Mouse (Mus musculus) spleen, adult 2 months (tissue): Measurements from ENCODE around the gene Apod. TPM values are rescaled to one million over a fixed set of nuclear protein-coding genes. Genes with fewer than 3 reads are reported as not detected.
"Not testable (repeated sequence)": the region's sequence is repeated elsewhere in the genome, so short reads cannot be mapped to it uniquely, and the experiment has no call there.

Source experiments
- DNase-seq, 2 experiments: peaks; one replicate each; pipeline versions ENCODE4 v3.0.0 to v3.0.0-alpha.2; 2012 to 2021; ENCODE audit warnings: low spot score in 2 of 2, low read depth in 1 of 2
- H3K27ac ChIP-seq: fragments of 200-500 bp; 2 replicates; pipeline ENCODE4 v1.5.1; 2012; ENCODE audit warnings: low read length, inconsistent platforms; ENCODE audit not compliant: insufficient read depth
- H3K27me3 ChIP-seq: fragments of 200-500 bp; 2 replicates; pipeline ENCODE4 v1.6.1; 2012; ENCODE audit warnings: mild to moderate bottlenecking, moderate library complexity, low read length, inconsistent platforms; ENCODE audit not compliant: control insufficient read depth, insufficient read depth
- H3K36me3 ChIP-seq: fragments of 200-500 bp; 2 replicates; pipeline ENCODE4 v1.6.1; 2012; ENCODE audit warnings: mild to moderate bottlenecking, low read length, inconsistent platforms; ENCODE audit not compliant: control insufficient read depth, insufficient read depth
- H3K4me1 ChIP-seq: fragments of 200-500 bp; 2 replicates; pipeline ENCODE4 v1.6.1; 2011; ENCODE audit warnings: inconsistent platforms; ENCODE audit not compliant: control insufficient read depth, insufficient read depth, insufficient read length
- H3K4me3 ChIP-seq: fragments of 200-500 bp; 2 replicates; pipeline ENCODE4 v1.5.1; 2011; ENCODE audit warnings: mild to moderate bottlenecking, inconsistent platforms; ENCODE audit not compliant: insufficient read depth, insufficient read length; ENCODE audit errors: extremely low read depth
- CTCF ChIP-seq: fragments of 200-500 bp; IDR thresholded peaks from 2 replicates; pipeline ENCODE4 v1.5.1; 2011; ENCODE audit warnings: mild to moderate bottlenecking, inconsistent platforms; ENCODE audit not compliant: insufficient read depth, insufficient read length, insufficient replicate concordance; ENCODE audit errors: extremely low read depth
- POLR2A ChIP-seq: fragments of 200-500 bp; IDR thresholded peaks from 2 replicates; pipeline ENCODE4 v1.6.1; 2011; ENCODE audit warnings: low read depth, low read length, inconsistent platforms
- WGBS: fragments of 180-500 bp; shearing (Covaris S2); methylation state at CpG from one replicate; pipeline ENCODE4 v1.1.7; 2018; 5-methylcytosine and 5-hydroxymethylcytosine counted together
- polyA plus RNA-seq: library from polyadenylated mRNA; depleted of rRNA; stranded (reverse); fragments of >200 nt; gene quantifications from 2 replicates; pipeline ENCODE4 v1.2.3, GENCODE M21; 2012

Gene Apod
- polyA plus RNA-seq, 1 experiment: 0.32 TPM

DNA sequence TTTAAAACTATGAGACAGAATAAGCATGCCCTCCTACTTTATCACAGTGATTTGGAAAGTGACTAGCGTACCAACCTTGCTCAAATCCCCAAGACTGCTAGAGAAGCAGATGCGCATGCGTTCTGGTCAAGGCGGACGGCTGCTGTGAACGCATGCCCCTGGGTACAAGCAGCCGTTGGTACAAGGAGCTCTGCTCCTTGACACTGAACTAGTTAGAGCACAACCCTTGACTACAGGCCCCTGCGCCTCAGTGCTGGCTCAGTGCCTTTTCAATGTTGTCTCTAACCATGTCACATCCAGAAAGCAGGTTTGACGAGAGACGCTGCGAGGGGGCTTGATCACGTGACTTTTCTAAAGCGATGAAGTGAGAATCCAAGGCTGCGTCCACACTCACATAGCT lies 10.5 kb upstream of the Apod start:
- no peak overlapping the region for H3K4me3 ChIP-seq
- H3K36me3 ChIP-seq: no peaks in the 10 kb centered on the region
- no peaks in the 10 kb centered on the region for H3K4me1 ChIP-seq
- no peak for TF ChIP-seq POLR2A
- no peak for TF ChIP-seq CTCF
- DNase-seq: no peak
- H3K27me3 ChIP-seq: no peaks in the 10 kb centered on the region
- H3K27ac ChIP-seq: no peak overlapping the region
- whole genome bisulfite sequencing: 96% methylated on average over 14 of the region's 14 CpGs

DNA sequence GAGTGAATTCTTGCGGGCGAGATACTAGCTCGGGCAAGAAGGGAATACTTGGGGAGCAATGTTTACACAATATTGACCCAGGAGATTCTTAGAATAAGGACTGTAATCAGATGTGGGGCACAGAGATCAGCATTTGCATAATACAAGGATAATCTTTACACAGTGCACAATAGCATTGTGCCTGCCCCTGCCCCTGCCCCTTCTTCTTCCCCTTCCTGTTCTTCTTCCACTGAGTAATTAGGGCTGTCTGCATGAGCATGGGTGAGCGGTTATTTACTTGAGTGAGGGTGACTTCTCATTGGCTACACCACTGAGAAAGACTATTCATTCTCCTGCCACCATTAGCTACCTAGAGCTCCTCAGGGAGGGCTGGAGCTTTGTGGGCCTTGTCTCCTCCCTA lies 6.9 kb upstream of the Apod start:
- Histone ChIP-seq H3K27me3 (no peaks in the 10 kb centered on the region), H3K4me3 (no peak overlapping the region), H3K36me3 (no peaks in the 10 kb centered on the region), H3K4me1 (no peaks in the 10 kb centered on the region), H3K27ac (no peak overlapping the region)
- 86% methylated on average over 4 of the region's 4 CpGs for WGBS
- TF ChIP-seq POLR2A (no peak), CTCF (no peak)
- DNase-seq: no peak

DNA sequence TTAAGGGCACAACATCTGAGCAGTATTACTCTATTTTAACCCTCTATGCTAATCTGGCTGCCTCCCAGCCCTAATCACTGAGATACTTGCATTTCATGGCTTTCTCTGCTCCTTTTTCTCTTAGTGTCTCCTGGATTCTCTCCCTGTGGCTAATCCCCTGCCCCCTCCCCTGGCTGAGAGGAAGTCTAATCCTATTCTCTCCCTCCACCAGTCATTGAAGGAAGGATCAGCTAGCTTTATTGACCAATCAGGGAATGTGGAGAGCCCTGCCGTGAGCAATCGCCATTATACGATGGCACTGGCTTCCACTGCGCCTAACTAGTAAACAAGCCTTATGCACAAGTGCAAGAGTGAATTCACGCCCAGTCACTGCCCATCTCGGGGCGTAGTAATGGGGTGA lies 6.3 kb upstream of the Apod start:
- 94% methylated on average over 7 of the region's 7 CpGs for WGBS

GRCm38 (mm10) chr16:31319723-31320122 lies 5.1 kb upstream of the Apod start:
- not testable (repeated sequence) for H3K27me3 ChIP-seq, H3K27ac ChIP-seq, DNase-seq, H3K4me1 ChIP-seq, H3K4me3 ChIP-seq, H3K36me3 ChIP-seq
- 80% methylated on average over 3 of the region's 3 CpGs for WGBS

More for the DNA sequence above, 6.3 kb upstream of the Apod start:
- Histone ChIP-seq H3K4me1 (no peaks in the 10 kb centered on the region), H3K27me3 (no peaks in the 10 kb centered on the region), H3K4me3 (no peak overlapping the region), H3K27ac (no peak overlapping the region), H3K36me3 (no peaks in the 10 kb centered on the region)
- DNase-seq: no peak
- TF ChIP-seq CTCF (no peak), POLR2A (no peak)

- no peak overlapping the region for H3K4me3 ChIP-seq
- 86% methylated on average over 4 of the region's 4 CpGs for WGBS
- no peaks in the 10 kb centered on the region for H3K27me3 ChIP-seq
- no peak for TF ChIP-seq POLR2A
- no peak for TF ChIP-seq CTCF
- no peaks in the 10 kb centered on the region for H3K4me1 ChIP-seq
- no peak for DNase-seq
- H3K27ac ChIP-seq: no peak overlapping the region
- no peaks in the 10 kb centered on the region for H3K36me3 ChIP-seq
Observed at GRCm38 (mm10) chr16:31319316-31319715, 4.7 kb upstream of the Apod start.

- Histone ChIP-seq H3K4me1 (no peaks in the 10 kb centered on the region), H3K27me3 (no peaks in the 10 kb centered on the region), H3K36me3 (no peaks in the 10 kb centered on the region), H3K27ac (no peak overlapping the region), H3K4me3 (no peak overlapping the region)
- 72% methylated on average over 2 of the region's 2 CpGs for WGBS
- TF ChIP-seq CTCF (no peak), POLR2A (no peak)
- DNase-seq: no peak
Observed at GRCm38 (mm10) chr16:31318418-31318817, 3.8 kb upstream of the Apod start.

GRCm38 (mm10) chr16:31316246-31317143 lies 1.9 kb upstream of the Apod start:
- not testable (repeated sequence) for H3K4me1 ChIP-seq, H3K27me3 ChIP-seq, H3K36me3 ChIP-seq, H3K27ac ChIP-seq, H3K4me3 ChIP-seq, DNase-seq
- 46% methylated on average over 12 of the region's 12 CpGs for WGBS
